Mouse (Mus musculus) cerebellum, adult 18-20 months (tissue): ENCODE results near the gene Rybp.

ENCODE experiments used
- DNase-seq, 2 experiments: peaks; one replicate each; pipeline ENCODE4 v3.0.0; 2021

Rybp gene

DNA sequence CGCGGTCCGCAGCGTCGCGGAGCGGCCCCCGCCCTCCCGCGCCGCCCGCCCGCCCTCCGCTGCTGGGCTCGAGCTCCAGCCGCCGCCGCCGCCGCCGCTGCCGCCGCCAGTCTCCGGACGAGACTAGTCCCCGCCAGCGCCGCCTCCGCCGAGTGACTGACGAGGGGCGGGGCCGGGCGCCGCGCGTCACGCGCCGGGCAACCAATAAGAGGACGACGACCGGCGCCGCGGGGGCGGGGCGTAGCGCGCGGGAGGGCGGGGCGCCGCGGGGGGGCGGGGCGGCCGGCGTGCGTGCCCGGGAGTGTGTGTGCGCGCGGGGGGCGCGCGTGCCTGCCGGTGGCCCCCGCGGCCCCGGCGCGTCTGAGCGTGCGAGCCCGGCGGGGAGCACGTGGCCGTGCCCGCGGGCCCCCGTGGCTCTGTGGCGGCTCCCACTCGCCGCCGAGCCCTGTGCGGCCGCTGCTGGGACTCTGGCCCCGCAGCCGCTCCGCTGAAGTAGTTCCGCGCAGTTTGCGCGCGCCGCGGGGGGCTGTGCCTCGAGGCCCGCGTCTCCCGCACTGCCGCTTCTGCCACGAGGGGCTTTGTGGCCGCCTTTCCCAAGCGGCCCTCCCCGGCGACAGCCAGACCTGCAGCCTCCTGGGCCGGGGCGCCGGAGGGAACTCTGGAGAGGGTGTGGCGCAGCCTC lies at the start of gene Rybp:
Rybp (minus strand) TSS at position 152 of the 682 bp plus-strand sequence.
- DNase-seq: peak; percentile 91 to 97

GRCm38 (mm10) chr6:100336591-100337148 lies 49.4 kb upstream of the Rybp start:
- DNase-seq: no peak

DNA sequence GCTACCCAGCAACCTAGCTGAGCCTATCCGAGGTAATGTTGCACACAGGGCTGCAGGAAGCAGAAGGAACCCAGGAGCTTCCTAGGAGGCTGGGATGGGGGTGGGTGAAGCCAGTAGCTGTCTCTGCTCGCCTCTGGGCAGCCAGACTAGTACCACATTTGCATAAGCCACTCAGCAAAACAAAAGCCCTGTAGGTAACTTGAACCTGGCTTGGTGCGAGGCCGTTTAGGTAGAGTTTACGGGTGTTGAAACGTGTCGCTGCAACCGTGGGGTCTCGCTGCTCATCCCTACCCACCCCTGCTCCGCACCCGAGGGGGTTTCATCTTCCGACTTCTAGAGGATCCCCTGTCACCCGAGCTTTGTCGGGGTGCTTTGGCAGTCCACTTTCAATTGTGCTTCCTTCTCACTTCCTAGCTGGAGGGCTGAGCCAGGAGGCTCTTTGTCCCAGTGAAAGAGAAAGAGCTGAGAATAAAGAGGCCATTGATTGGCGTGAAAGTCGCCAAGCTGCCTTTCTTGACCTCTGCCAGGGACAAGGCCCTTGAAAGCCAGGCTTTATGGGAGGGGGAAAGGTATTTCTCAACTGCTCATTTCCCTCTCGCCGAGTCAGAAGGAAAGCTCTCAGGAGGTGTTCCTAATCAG lies 48.3 kb upstream of the Rybp start:
- DNase-seq: peak in 1 of 2 experiments; percentile 6

DNA sequence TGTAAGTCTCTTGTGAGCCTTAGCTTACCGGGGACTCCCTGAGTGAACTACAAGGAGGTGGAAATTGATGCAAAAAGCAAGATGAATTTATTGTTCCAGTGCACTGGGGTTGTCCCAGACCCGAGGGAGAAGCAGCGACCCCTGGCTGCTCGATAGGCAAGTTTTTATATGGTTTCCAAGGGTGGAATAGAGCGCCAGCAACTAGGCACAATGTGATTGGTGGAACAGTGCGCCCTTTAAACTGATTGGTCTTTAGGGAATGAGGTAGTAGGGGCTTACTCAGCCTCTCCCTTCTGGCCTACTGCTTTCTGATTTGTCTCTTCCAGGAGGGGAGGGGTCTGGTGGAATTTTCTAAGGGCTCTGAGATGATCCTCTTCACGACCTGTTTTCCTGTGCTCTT lies 46.5 kb upstream of the Rybp start:
- no peak for DNase-seq

DNA sequence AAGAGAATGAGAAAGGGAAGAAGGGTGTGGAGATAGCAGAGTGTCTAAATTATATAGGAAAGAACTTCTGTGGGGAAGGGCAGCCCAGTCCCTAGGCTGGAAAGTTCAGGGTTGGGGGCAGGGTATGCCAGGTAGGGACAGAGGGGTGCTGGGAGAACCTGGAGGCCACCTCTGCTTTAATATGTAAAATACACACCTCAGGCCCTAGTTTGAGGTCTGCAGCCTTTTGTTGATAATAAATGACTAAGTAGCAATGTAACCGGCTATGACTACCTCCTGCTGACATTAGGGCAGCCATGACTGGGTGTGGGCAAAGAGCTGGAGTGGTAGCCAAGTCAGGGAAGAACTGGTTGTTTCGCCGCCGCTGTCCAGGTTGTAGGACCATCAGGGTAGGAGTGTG lies 45.2 kb upstream of the Rybp start:
- no peak for DNase-seq

GRCm38 (mm10) chr6:100331582-100331981 lies 44.3 kb upstream of the Rybp start:
- DNase-seq: no peak

DNA sequence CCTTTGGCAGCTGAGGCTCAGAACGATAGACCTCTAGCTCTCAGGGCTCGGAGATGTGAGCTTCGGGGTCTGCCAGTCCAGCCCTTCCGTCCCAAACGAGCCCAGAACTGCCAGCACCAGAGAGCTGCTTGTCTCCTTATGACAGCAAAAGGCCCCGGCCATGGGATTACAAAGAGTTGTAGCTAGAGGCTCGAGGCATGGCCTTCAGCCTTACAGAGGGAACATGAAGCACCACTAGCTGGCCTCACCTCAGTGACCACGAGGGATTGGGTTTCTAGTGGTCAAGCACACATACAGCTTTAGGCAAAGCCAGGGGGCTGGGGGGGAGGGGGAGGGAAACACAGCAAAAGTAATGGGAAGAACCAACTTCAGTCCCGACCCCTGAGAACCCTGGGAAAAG lies 43.8 kb upstream of the Rybp start:
- DNase-seq: no peak

- no peak for DNase-seq
Observed at GRCm38 (mm10) chr6:100329542-100329941, 42.3 kb upstream of the Rybp start.

DNA sequence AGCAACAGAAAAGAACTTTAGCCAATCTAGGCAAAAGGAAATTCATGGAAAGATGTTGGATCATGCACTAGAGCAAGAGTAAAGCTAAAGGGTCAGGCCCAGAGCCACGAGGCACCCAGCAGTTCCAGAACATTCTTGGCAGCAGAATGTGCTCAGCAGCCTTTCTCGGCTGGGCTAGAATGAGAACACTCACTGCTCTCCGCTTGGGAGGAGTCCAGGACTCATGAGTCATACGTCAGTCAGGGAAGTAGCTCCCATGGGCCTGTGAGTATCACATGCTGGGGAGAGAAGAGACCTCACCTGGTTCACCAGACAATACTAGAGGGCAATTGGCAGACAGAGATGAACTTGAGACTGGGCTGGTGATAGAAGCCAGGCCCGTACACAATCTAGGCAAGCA lies 39.8 kb upstream of the Rybp start:
- peak; percentile 25 to 33 for DNase-seq

DNA sequence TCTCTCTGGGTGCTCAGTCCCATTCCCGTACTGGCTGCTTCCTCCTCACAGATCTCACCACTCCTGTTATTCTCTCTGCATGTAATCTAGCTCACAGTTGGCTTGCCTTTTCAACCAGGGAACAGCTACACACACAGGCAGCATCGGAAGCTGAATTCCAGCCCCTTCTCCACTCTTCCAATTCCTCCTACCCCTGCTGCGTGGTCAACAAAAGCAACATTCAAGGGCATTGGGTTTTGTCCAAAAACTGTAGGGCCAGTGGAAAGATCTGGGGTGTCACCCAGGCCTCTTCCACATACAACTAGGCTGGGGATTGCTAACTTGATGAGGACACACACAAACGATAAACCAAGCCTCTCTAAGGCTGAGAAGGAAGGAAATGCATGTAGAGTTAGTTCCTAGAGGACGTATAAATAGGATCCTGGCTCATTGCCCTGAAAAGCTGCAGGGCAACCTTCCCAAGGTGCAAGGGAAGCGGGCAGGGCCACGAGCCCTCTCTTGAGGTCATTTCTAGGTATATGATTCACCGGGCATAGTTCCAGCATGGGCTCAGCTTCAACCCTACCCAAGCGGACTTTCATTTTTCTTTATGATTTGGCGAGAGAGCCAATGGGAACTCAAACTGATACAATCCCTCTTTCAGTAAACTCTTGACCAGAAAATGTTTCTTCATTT lies 36.6 kb upstream of the Rybp start:
- DNase-seq: peak in 1 of 2 experiments; percentile 5

GRCm38 (mm10) chr6:100322561-100322960 lies 35.3 kb upstream of the Rybp start:
- DNase-seq: no peak

- no peak for DNase-seq
Observed at GRCm38 (mm10) chr6:100322145-100322544, 34.9 kb upstream of the Rybp start.

DNA sequence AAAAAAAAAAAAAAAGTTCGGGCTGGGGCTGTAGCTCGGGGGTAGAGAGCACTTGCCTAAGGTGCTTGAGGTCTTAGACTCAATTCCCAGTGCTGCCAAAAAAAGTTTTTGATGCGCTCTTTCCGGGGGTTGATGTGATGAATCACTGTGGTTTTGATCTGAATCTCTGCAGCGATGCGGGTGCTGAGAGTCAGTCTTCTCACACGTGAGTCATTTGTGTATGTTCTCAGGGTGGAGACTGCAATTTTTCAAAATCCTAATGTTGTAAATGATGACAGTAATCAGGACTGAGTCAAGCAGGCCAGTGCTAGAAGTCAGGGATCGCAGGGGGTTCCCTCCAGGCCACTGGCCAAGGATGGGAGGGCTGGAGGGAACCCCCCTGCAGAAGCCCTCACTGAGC lies 26.9 kb upstream of the Rybp start:
- no peak for DNase-seq

DNA sequence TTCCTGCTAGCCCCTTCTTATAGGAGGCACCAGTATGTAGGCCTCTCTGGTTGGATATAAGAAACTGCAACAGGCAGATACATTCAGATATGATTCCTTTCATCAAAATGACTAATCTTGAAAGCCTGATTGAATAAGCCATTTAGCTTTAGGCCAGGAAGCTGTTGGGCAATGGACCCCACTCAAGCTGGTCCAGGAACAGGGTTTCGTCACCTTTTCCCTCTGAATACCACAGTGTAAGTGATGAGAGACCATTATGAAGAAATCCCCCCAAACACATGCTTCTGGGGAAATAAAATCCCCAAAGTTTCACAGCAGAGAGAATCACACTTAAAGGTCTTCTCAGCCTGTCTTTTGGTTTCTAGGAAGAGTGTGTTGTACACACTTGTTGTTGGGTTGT lies 23.9 kb upstream of the Rybp start:
- no peak for DNase-seq

DNA sequence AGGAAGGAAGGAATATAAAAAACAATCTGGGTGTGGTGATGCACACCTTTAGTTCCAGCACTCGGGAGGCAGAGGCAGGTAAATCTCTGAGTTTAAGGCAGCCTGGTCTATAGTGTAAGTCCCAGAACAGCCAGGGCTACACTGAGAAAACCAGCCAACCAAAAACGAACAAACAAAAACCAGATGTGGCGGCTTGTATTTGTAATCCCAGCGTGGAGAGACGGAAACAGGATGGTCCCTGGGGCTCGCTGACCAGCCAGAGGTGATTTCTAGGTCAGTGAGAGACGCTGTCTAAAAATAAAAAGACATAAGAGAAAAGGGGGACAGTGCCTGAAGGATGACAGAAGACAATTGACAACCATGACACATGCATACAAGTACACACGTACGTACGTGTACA lies 17.5 kb upstream of the Rybp start:
- no peak for DNase-seq

DNA sequence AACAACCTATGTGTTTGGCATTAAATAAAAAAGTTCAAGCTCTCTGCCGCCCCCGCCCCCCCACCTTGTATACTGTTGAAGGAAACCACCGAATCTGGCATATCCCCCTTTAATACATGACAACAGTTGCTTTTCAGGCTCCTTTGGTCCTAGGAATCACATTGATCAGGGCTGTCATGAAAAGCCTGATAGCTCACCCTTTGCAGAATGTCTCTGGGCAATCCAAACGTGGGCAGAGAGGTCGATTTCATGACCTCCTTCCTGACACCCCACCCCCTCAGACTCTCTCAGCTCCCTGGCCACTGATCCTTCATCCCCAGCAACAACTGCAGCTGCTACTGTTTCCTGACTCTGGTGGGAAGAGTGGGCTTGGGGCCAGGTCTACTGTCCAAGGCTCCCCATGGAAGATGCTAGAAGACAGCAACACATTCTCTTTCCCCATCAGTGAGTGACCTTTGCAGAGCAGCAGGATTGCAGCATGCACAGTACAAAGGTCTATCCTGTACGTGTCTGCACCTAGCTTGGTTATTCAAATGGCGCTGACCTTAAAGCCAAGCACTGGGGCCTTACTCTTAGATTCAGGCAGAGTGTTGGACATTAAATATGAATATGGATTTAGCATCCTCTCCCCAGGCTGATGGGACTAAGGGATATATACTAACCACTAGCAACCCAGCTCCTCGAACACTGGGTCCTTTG lies 14.3 kb upstream of the Rybp start:
- no peak for DNase-seq

DNA sequence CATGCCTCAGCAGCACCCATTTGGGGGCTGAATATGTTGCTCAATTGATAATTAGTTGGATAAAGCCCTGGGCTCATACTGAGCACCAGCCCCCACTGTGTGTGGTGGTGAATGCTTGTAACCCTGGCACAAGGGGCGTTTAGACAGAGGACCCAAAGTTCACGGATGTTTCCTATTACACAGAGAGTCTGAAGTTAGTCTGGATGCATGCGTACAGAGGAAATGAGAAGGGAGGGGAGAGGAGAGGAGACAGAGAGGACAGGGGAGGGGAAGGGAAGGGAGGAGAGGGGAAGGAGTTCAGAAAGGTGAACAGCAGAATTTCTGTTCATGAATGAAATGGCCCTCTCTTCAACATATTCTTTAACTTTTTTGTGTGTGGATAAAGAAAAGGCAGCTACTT lies 13.5 kb upstream of the Rybp start:
- no peak for DNase-seq

DNA sequence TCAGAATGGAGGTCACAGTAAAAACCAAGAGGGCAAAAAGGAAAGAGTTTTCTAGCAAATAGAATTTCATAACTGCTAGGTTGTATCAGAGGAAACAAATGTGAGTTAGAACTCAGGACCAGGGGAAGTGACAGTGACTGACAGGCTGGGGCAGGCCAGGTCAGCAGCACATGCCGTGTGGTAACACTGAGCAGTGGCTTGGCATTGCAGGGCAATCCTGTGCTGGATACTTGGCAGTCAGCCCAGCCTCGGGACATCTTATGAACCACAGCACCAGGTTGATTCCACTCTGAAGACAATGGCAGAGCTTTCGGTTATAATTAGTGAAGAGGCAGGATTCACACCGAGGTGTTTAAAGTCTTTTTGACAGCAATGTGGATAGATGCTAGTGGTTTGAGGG lies 11.7 kb upstream of the Rybp start:
- DNase-seq: peak in 1 of 2 experiments; percentile 21

GRCm38 (mm10) chr6:100297536-100297935 lies 10.3 kb upstream of the Rybp start:
- no peak for DNase-seq

DNA sequence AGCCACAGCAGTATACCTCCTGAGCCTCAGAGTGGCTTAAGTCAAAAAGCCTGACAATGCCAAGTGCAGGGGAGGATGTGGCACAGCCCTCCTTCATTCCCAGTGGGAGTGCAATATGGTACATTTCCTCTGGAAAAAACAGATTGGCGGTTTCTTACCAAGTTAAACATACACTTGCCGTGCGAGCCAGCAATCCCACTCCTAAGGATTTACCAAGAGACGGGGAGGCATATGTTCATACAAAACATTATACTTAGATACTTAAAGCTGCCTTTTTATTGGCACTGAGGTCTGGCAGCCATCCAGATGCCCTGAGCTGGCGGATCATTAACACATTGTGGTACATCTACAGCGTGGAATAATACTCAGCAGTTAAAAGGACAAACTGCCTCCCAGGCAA lies 5.1 kb upstream of the Rybp start:
- no peak for DNase-seq

GRCm38 (mm10) chr6:100289058-100289457 lies 1.8 kb upstream of the Rybp start:
- DNase-seq: peak in 1 of 2 experiments; percentile 11

DNA sequence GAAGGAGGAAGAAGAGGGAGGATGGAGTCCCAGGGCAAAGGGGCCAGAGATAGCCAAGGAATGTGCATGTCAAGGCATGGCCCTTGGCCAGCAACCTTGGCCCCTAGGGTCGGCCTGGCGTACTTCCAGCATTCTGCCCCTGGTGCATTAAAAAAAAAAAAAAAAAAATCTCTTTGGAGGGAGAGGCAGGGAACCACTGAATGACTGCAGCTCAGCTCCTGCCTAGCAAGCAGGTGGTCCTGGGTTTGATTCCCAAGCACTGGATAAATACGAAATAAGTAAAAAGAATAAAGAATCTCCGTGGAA lies 1.4 kb upstream of the Rybp start:
- peak; percentile 12 to 44 for DNase-seq

DNA sequence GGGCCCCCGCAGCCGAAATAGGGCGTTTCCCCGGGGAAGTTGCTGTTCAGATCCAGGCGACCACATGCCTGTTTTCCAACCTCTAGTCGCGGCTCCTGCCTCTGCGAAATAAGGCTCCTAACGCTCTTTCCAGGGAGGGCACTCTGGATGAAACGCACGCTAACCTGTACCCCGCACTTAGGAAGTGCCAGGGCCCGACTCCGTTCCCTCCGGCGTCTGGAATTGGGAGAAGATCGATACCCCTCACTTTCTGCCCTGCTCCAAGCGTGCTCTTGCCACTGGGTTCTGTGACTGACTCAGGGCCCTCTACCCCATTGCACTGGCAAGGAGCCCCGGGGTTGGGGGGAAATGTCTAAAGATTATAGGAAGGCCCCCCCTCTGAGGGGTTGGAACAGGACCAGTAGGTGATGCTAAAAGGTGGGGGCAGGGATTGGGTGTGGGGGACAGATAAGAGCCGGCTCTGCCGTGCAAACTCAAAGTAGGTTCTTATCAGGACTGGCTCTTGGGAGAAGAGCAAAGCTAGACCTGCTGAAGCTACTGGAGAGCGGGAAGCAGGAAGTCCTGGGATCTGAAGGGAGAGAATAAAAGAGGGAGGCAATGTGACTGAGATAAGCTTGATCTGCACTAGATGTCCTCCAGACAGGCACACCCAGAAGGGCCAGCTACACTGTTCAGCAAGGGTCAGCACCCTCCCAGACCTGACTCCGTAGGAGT lies 888 bp upstream of the Rybp start:
- DNase-seq: peak; percentile 55 to 59
